ENCODE assay signal across 3 mouse cellular contexts in genomic region chr3:59069071-59069470, GRCm38 (mm10). TPM values are rescaled to one million over a fixed set of nuclear protein-coding genes. Genes with fewer than 3 reads are reported as not detected.
"Had no signal": no experiment of that assay in that cellular context is flagged by ENCODE, and none has a peak within 500 bp of the region (broad histone marks: within the 10 kb centered on the region; RNA-seq: fewer than 3 reads in every experiment).

No protein-coding gene starts in this region.

RNA-seq across cellular contexts. Expression of gene Gpr171, which starts 32.5 kb away (rescaled TPM):
- total RNA-seq: layer of hippocampus, postnatal 25 days; left cerebral cortex, adult 8-10 months; left cerebral cortex, postnatal 25 days had no signal
